7 mouse cellular contexts compared by ENCODE assay signal in genomic region chr5:31192045-31192938, GRCm38 (mm10). TPM values are rescaled to one million over a fixed set of nuclear protein-coding genes. Genes with fewer than 3 reads are reported as not detected.
DNase-seq lines count a peak whose midpoint lies in the region; ATAC-seq and TF ChIP-seq lines count a peak whose summit lies in the region.

No protein-coding gene starts in this region.

- peaks cover 60% of the 10 kb centered on the region for H3K36me3 ChIP-seq in lung, embryonic 16.5 days (ENCODE audit: control insufficient read depth, insufficient read depth, low read length)
- peaks cover 63% of the 10 kb centered on the region for H3K36me3 ChIP-seq in embryonic facial prominence, embryonic 12.5 days
- H3K36me3 ChIP-seq in hindbrain, embryonic 12.5 days, result peaks cover 65% of the 10 kb centered on the region
- H3K36me3 ChIP-seq in lung, postnatal 0 days (ENCODE audit: insufficient read depth, low read length), result peaks cover 35% of the 10 kb centered on the region; the same call in 1 of the 2 replicates

- peaks cover 15% of the 10 kb centered on the region for H3K4me1 ChIP-seq in lung, embryonic 16.5 days (replicated peaks; ENCODE audit: control insufficient read depth, insufficient read depth, low read length)
- H3K4me1 ChIP-seq in embryonic facial prominence, embryonic 12.5 days, result peaks cover 18% of the 10 kb centered on the region
- H3K4me1 ChIP-seq in hindbrain, embryonic 12.5 days, result peaks cover 22% of the 10 kb centered on the region
- no peaks in the 10 kb centered on the region; the same call in 1 of the 2 replicates for H3K4me1 ChIP-seq in lung, postnatal 0 days (ENCODE audit: insufficient read depth, low read depth, low read length)

- H3K27ac ChIP-seq in lung, embryonic 16.5 days (ENCODE audit: low read length), result peak overlapping the region; percentile 94
- peak overlapping the region; percentile 86 for H3K27ac ChIP-seq in embryonic facial prominence, embryonic 12.5 days
- peak overlapping the region; percentile 83 for H3K27ac ChIP-seq in hindbrain, embryonic 12.5 days
- H3K27ac ChIP-seq in lung, postnatal 0 days (ENCODE audit: low read length), result peak overlapping the region; percentile 79

- peak overlapping the region; percentile 72 for H3K4me2 ChIP-seq in lung, embryonic 16.5 days (ENCODE audit: low read depth, low read length)
- peak overlapping the region; percentile 91 for H3K4me2 ChIP-seq in embryonic facial prominence, embryonic 12.5 days (replicated peaks)
- peak overlapping the region; percentile 87 for H3K4me2 ChIP-seq in hindbrain, embryonic 12.5 days (replicated peaks)
- peak overlapping the region; percentile 69 for H3K4me2 ChIP-seq in lung, postnatal 0 days (replicated peaks; ENCODE audit: low read depth, low read length)

- no peaks in the 10 kb centered on the region for H3K27me3 ChIP-seq in lung, embryonic 16.5 days (ENCODE audit: control insufficient read depth, insufficient read depth, low read depth, low read length)
- no peaks in the 10 kb centered on the region for H3K27me3 ChIP-seq in embryonic facial prominence, embryonic 12.5 days
- H3K27me3 ChIP-seq in hindbrain, embryonic 12.5 days, result no peaks in the 10 kb centered on the region
- H3K27me3 ChIP-seq in lung, postnatal 0 days (replicated peaks; ENCODE audit: insufficient read depth, low read length), result no peaks in the 10 kb centered on the region

- H3K9me3 ChIP-seq in lung, embryonic 16.5 days (ENCODE audit: control insufficient read depth, low read length), result no peaks in the 10 kb centered on the region
- H3K9me3 ChIP-seq in embryonic facial prominence, embryonic 12.5 days, result no peaks in the 10 kb centered on the region
- no peaks in the 10 kb centered on the region for H3K9me3 ChIP-seq in hindbrain, embryonic 12.5 days (replicated peaks)
- H3K9me3 ChIP-seq in lung, postnatal 0 days (ENCODE audit: low read length), result no peaks in the 10 kb centered on the region

- H3K4me3 ChIP-seq in lung, embryonic 16.5 days (ENCODE audit: low read length), result peak overlapping the region; percentile 99
- H3K4me3 ChIP-seq in embryonic facial prominence, embryonic 12.5 days, result peak overlapping the region; percentile 82
- peak overlapping the region; percentile 80 for H3K4me3 ChIP-seq in hindbrain, embryonic 12.5 days
- peak overlapping the region; percentile 77 for H3K4me3 ChIP-seq in lung, postnatal 0 days (ENCODE audit: low read depth, low read length)

- no peak for TF ChIP-seq CTCF in lung, postnatal 0 days (IDR thresholded peaks at IDR 0.05)

- peak overlapping the region; percentile 93 for H3K9ac ChIP-seq in lung, embryonic 16.5 days (ENCODE audit: low read length)
- H3K9ac ChIP-seq in embryonic facial prominence, embryonic 12.5 days, result peak overlapping the region; percentile 83
- peak overlapping the region; percentile 67 for H3K9ac ChIP-seq in hindbrain, embryonic 12.5 days
- H3K9ac ChIP-seq in lung, postnatal 0 days (replicated peaks; ENCODE audit: low read depth), result peak overlapping the region; percentile 35

- ATAC-seq in lung, embryonic 16.5 days (ENCODE audit: low read depth), result peak; percentile 62
- ATAC-seq in embryonic facial prominence, embryonic 12.5 days (ENCODE audit: insufficient number of reproducible peaks, insufficient read depth, low FRiP score, low TSS enrichment), result peak; percentile 11; the same call in 1 of the 2 replicates
- peak; percentile 64 for ATAC-seq in hindbrain, embryonic 12.5 days (ENCODE audit: low FRiP score)
- ATAC-seq in lung, postnatal 0 days, result peak; percentile 80

- no peak for DNase-seq in lung, postnatal 4 days
- DNase-seq in lung, postnatal 0 days (ENCODE audit: low spot score), result peak; percentile 84
- DNase-seq in layer of hippocampus, adult 8-10 months (ENCODE audit: low spot score in 2 of 2), result no peak
- DNase-seq in left cerebral cortex, adult 9 months (ENCODE audit: low spot score in 2 of 2), result no peak

- no peak for TF ChIP-seq EP300 in lung, postnatal 0 days (IDR thresholded peaks at IDR 0.05)

- WGBS in lung, embryonic 16.5 days, result 10% methylated on average over 42 of the region's 42 CpGs
- WGBS in embryonic facial prominence, embryonic 12.5 days, result 13% methylated on average over 40 of the region's 42 CpGs
- 17% methylated on average over 42 of the region's 42 CpGs for WGBS in hindbrain, embryonic 12.5 days
- 10% methylated on average over 41 of the region's 42 CpGs for WGBS in lung, postnatal 0 days

RNA-seq across cellular contexts. Expression of gene Snx17, which starts 0.7 kb away (rescaled TPM):
- 144 and 145 TPM in 2 replicates for polyA plus RNA-seq in lung, embryonic 16.5 days (2015; fragmentation: Nextera tagmentation; extraction: Ambion mirVana)
- polyA plus RNA-seq in embryonic facial prominence, embryonic 12.5 days (2016; fragmentation: Nextera tagmentation; extraction: Ambion mirVana), result 152 TPM in 2 replicates
- 140 and 145 TPM in 2 replicates for polyA plus RNA-seq in hindbrain, embryonic 12.5 days (2016; fragmentation: Nextera tagmentation; extraction: Ambion mirVana)
- 103 and 106 TPM in 2 replicates for polyA plus RNA-seq in lung, postnatal 0 days (2015; fragmentation: Nextera tagmentation; extraction: Ambion mirVana)
- 10 to 100 TPM; 72.0 to 88.3 (median 81.7) TPM for total RNA-seq in layer of hippocampus, adult 8-10 months (2022)

RNA-seq across cellular contexts. Expression of gene Eif2b4, which starts 0.9 kb away (rescaled TPM):
- polyA plus RNA-seq in lung, embryonic 16.5 days (2015; fragmentation: Nextera tagmentation; extraction: Ambion mirVana), result 58.9 and 64.2 TPM in 2 replicates
- 70.2 and 74.4 TPM in 2 replicates for polyA plus RNA-seq in embryonic facial prominence, embryonic 12.5 days (2016; fragmentation: Nextera tagmentation; extraction: Ambion mirVana)
- polyA plus RNA-seq in hindbrain, embryonic 12.5 days (2016; fragmentation: Nextera tagmentation; extraction: Ambion mirVana), result 63.0 and 64.4 TPM in 2 replicates
- 44.4 and 45.0 TPM in 2 replicates for polyA plus RNA-seq in lung, postnatal 0 days (2015; fragmentation: Nextera tagmentation; extraction: Ambion mirVana)
- 10 to 100 TPM; 34.9 to 45.0 (median 41.7) TPM for total RNA-seq in layer of hippocampus, adult 8-10 months (2022)

RNA-seq across cellular contexts. Expression of gene Zfp513, which starts 9.8 kb away (rescaled TPM):
- polyA plus RNA-seq in lung, embryonic 16.5 days (2015; fragmentation: Nextera tagmentation; extraction: Ambion mirVana), result 5.8 and 6.6 TPM in 2 replicates
- polyA plus RNA-seq in embryonic facial prominence, embryonic 12.5 days (2016; fragmentation: Nextera tagmentation; extraction: Ambion mirVana), result 18.7 and 20.0 TPM in 2 replicates
- polyA plus RNA-seq in hindbrain, embryonic 12.5 days (2016; fragmentation: Nextera tagmentation; extraction: Ambion mirVana), result 22.9 and 24.8 TPM in 2 replicates
- 6.6 and 7.4 TPM in 2 replicates for polyA plus RNA-seq in lung, postnatal 0 days (2015; fragmentation: Nextera tagmentation; extraction: Ambion mirVana)
- 10 to 100 TPM; 26.0 to 31.9 (median 30.4) TPM for total RNA-seq in layer of hippocampus, adult 8-10 months (2022)

RNA-seq across cellular contexts. Expression of gene Gtf3c2, which starts 12.3 kb away (rescaled TPM):
- 72.4 and 78.2 TPM in 2 replicates for polyA plus RNA-seq in lung, embryonic 16.5 days (2015; fragmentation: Nextera tagmentation; extraction: Ambion mirVana)
- polyA plus RNA-seq in embryonic facial prominence, embryonic 12.5 days (2016; fragmentation: Nextera tagmentation; extraction: Ambion mirVana), result 95.9 and 104 TPM in 2 replicates
- polyA plus RNA-seq in hindbrain, embryonic 12.5 days (2016; fragmentation: Nextera tagmentation; extraction: Ambion mirVana), result 86.0 and 89.2 TPM in 2 replicates
- 24.2 and 26.2 TPM in 2 replicates for polyA plus RNA-seq in lung, postnatal 0 days (2015; fragmentation: Nextera tagmentation; extraction: Ambion mirVana)
- total RNA-seq in layer of hippocampus, adult 8-10 months (2022), result 10 to 100 TPM; 63.0 to 87.0 (median 67.8) TPM

RNA-seq across cellular contexts. Expression of gene Gm29609, which starts 12.6 kb away (rescaled TPM):
- 1.5 and 1.9 TPM in 2 replicates for polyA plus RNA-seq in lung, embryonic 16.5 days (2015; fragmentation: Nextera tagmentation; extraction: Ambion mirVana)
- 1.3 and 2.3 TPM in 2 replicates for polyA plus RNA-seq in embryonic facial prominence, embryonic 12.5 days (2016; fragmentation: Nextera tagmentation; extraction: Ambion mirVana)
- 1.8 and 2.3 TPM in 2 replicates for polyA plus RNA-seq in hindbrain, embryonic 12.5 days (2016; fragmentation: Nextera tagmentation; extraction: Ambion mirVana)
- 0.73 TPM in 1 of 2 replicates, not detected in the other for polyA plus RNA-seq in lung, postnatal 0 days (2015; fragmentation: Nextera tagmentation; extraction: Ambion mirVana)
- 1 to 10 TPM; 1.3 to 4.9 (median 3.1) TPM for total RNA-seq in layer of hippocampus, adult 8-10 months (2022)

Comparison
In these comparisons a context has a peak if more than half of its experiments do, and no peak if none do; other contexts are left out.
1. ATAC-seq: peak in every context shown above with its lines; median percentile 80 in lung, postnatal 0 days; 64 in hindbrain, embryonic 12.5 days; 62 in lung, embryonic 16.5 days; 11 in embryonic facial prominence, embryonic 12.5 days.
2. H3K9ac ChIP-seq: peak in every context shown above with its lines; median percentile 93 in lung, embryonic 16.5 days; 83 in embryonic facial prominence, embryonic 12.5 days; 67 in hindbrain, embryonic 12.5 days; 35 in lung, postnatal 0 days.